Mouse (Mus musculus) intestine, postnatal 0 days (tissue): ENCODE results near the gene Ezh1. TPM values are rescaled to one million over a fixed set of nuclear protein-coding genes. Genes with fewer than 3 reads are reported as not detected.
A peak's percentile ranks its signal among the peaks of the same experiment; 100 is the strongest.

Source experiments
- ATAC-seq: fragments of 200-750 bp; cut with Nextera tagmentation; 2 replicates; pipeline ENCODE4 v1.8.0; 2017; ENCODE audit warnings: mild to moderate bottlenecking, moderate TSS enrichment, moderate library complexity
- H3K27ac ChIP-seq: fragments of 300-500 bp; sonication (generic); 2 replicates; pipeline ENCODE4 v1.5.1; 2014; ENCODE audit warnings: mild to moderate bottlenecking, low read depth, low read length, moderate library complexity
- H3K27me3 ChIP-seq: fragments of 300-500 bp; sonication (generic); replicated peaks from 2 replicates; pipeline ENCODE4 v1.6.1; 2014; ENCODE audit warnings: low read length, mixed read lengths; ENCODE audit not compliant: control insufficient read depth, insufficient read depth
- H3K36me3 ChIP-seq: fragments of 300-500 bp; sonication (generic); 2 replicates; pipeline ENCODE4 v1.6.1; 2014; ENCODE audit warnings: mild to moderate bottlenecking, moderate library complexity; ENCODE audit not compliant: control insufficient read depth, insufficient read depth
- H3K4me1 ChIP-seq: fragments of 300-500 bp; sonication (generic); replicated peaks from 2 replicates; pipeline ENCODE4 v1.6.1; 2014; ENCODE audit warnings: antibody characterized with exemption, low read length, mixed read lengths; ENCODE audit not compliant: control insufficient read depth, insufficient read depth
- H3K4me2 ChIP-seq: fragments of 300-500 bp; sonication (generic); replicated peaks from 2 replicates; pipeline ENCODE4 v1.6.1; 2014; ENCODE audit warnings: low read depth, mild to moderate bottlenecking, moderate library complexity
- H3K4me3 ChIP-seq: fragments of 300-500 bp; sonication (generic); 2 replicates; pipeline ENCODE4 v1.5.1; 2014; ENCODE audit warnings: low read depth, low read length
- H3K9ac ChIP-seq: fragments of 300-500 bp; sonication (generic); 2 replicates; pipeline ENCODE4 v1.6.1; 2014; ENCODE audit warnings: mild to moderate bottlenecking, low read depth, low read length
- H3K9me3 ChIP-seq: fragments of 300-500 bp; sonication (generic); 2 replicates; pipeline ENCODE4 v1.6.1; 2016; ENCODE audit warnings: mixed run types; ENCODE audit not compliant: control insufficient read depth
- CTCF ChIP-seq: sonication (generic); IDR thresholded peaks from 2 replicates; pipeline ENCODE4 v1.5.1; 2016; ENCODE audit warnings: low read depth, mild to moderate bottlenecking, control low read depth, antibody characterized with exemption, moderate library complexity
- WGBS: fragments of 180-500 bp; shearing (Covaris S2); extraction: QIAGEN DNeasy Blood & Tissue Kit; methylation state at CpG from one replicate; pipeline ENCODE4 v1.1.7; 2014; 5-methylcytosine and 5-hydroxymethylcytosine counted together
- polyA plus RNA-seq: library from polyadenylated mRNA; unstranded; fragments of >200 nt; fragmentation: Nextera tagmentation; extraction: Ambion mirVana; gene quantifications from 2 replicates; pipeline ENCODE4 v1.2.1, GENCODE M21; 2015

The Ezh1 gene
- polyA plus RNA-seq, 1 experiment from 2014 or later: 9.8 TPM

DNA sequence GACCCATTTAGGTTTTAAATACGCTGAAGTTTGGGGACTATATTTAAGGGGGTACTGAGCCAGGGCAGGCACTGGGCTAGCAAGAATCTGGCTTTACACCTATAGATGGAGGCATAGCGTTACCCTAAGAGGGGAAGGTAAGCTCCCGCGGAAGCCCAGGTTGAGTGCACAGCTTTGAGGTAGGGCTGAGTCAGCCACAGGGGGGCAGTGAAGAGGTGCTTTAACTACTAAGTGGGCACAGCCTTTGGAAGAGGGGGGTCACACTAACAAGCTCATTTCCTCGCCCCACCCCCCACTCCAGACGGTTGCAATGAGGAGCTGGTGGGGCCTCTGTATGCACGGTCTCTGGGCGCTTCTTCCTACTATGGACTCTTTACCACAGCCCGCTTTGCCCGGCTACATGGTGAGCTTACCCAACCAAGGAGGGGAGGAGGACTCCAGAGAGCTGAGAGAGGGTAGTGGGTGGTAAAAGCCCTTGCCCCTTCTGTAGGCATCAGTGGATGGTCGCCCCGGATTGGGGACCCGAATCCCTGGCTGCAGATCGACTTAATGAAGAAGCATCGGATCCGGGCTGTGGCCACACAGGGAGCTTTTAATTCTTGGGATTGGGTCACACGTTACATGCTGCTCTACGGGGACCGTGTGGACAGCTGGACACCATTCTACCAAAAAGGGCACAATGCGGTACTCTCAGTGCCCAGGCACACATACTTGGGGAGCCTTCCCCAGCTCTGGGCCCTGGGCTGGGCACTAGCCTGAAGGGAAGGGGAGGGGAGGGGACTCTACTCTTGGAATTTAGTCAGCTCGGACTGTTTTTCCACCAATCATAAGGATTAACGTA, 49.1 kb downstream of the Ezh1 start:
- no peak overlapping the region for H3K4me3 ChIP-seq
- no peak overlapping the region for H3K9ac ChIP-seq
- peak; percentile 73 for TF ChIP-seq CTCF

DNA sequence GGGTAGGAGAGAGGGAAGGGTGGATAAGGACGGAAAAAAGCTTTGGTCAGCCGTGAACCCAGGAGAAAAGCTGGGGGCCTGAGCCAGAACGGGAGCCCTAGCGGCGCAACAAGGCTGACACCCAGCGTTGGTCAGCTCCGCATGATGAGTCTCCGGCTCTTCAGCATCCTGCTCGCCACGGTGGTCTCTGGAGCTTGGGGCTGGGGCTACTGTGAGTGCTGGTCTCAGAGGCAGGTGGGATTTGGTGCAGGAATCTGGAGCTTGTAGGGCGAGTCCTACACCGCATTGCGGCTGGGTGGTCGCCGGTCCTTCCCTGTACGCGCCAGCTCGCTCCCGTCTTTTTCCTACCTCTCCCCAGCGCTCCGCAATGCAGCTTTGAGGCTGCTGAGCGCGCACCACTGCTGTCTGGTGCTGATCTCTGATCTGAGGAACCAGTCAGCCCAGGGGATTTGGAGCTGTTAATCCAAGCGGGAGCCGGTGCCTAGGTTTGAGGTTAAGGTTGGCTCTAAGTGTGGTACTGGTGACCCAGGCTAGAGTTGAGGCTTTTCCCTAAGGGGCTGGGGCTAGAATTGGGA, 50.1 kb downstream of the Ezh1 start:
- peak overlapping the region; percentile 60 for H3K4me2 ChIP-seq
- no peaks in the 10 kb centered on the region for H3K9me3 ChIP-seq
- H3K27me3 ChIP-seq: peaks cover 16% of the 10 kb centered on the region
- H3K36me3 ChIP-seq: no peaks in the 10 kb centered on the region
- ATAC-seq: no peak
- 1% methylated on average over 25 of the region's 25 CpGs for WGBS
- no peak overlapping the region for H3K27ac ChIP-seq
- H3K4me1 ChIP-seq: peaks cover 11% of the 10 kb centered on the region
- peak overlapping the region; percentile 20; the same call in 1 of the 2 replicates for H3K4me3 ChIP-seq
- peak overlapping the region; percentile 42 for H3K9ac ChIP-seq
- TF ChIP-seq CTCF: peak; percentile 57

More for the DNA sequence above, 49.1 kb downstream of the Ezh1 start:
- H3K4me2 ChIP-seq: peak overlapping the region; percentile 60
- H3K36me3 ChIP-seq: no peaks in the 10 kb centered on the region
- no peak overlapping the region for H3K27ac ChIP-seq
- 36% methylated on average over 22 of the region's 22 CpGs for WGBS
- ATAC-seq: no peak
- no peaks in the 10 kb centered on the region for H3K9me3 ChIP-seq
- peaks cover 16% of the 10 kb centered on the region for H3K27me3 ChIP-seq
- peaks cover 11% of the 10 kb centered on the region for H3K4me1 ChIP-seq

DNA sequence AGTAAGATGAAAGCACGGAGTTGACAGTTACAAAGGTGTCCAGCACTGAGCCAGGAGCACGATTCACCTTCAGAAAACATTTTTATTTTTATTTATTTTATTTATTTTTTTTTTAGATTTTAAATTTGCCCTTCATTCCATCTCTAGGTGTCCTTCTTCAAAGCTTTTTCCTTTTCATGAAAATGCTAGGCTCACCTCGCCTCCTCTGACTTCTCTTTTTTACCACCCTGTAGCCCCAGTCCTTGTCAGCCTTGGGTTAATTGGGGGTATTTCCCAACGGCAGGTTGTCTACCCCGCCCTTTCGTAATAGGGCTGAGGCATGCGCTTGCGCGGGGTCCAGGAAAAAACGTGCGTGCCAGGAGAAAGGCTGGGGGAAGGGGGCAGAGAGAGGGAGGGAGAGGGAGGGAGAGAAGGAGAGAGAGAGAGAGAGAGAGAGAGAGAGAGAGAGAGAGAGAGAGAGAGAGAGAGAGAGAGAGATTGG, 50.6 kb downstream of the Ezh1 start:
- Histone ChIP-seq H3K4me3 (peak overlapping the region; percentile 20; the same call in 1 of the 2 replicates), H3K9ac (peak overlapping the region; percentile 42; the same call in 1 of the 2 replicates), H3K9me3 (no peaks in the 10 kb centered on the region), H3K4me2 (peak overlapping the region; percentile 60), H3K27ac (no peak overlapping the region), H3K4me1 (peaks cover 11% of the 10 kb centered on the region), H3K27me3 (peaks cover 16% of the 10 kb centered on the region), H3K36me3 (no peaks in the 10 kb centered on the region)
- 10% methylated on average over 11 of the region's 11 CpGs for WGBS
- TF ChIP-seq CTCF: no peak
- ATAC-seq: no peak

DNA sequence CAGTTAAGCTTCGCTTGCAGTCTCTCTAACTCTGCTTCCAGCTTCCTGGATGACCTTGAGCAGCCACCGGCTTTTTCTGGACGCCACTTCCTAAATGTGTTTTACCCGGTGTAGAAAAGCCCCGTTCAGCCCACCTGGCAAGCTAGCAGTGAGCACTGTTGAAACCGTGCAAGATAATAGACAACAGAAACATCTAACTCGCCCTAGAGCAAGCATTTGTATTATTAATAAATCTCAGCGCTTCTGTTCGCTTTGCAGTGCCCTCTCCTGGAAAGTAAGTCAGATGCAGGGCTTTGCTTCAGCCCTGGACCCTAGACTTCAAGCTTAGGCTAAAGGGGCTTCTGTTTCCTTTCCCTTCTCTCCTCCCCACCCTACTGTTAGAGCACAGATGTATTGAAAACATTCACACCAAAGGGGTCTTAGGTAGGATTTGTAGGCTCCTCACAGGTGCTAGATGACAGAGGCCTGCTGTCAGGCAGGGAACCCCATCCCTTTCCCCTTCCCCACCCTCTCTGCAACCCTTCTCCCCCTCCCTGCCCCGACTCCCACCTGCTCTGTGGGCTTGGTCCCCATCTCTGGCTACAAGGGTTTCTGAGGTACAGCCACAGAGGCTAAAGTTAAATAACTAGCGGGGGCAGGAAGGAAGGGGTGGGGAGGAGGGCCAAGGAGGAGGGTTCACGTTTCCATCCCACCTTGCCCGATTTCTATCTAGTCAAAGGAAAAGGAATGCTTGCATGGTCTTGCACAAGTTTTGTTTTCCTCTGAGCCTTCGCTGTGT, 51.2 kb downstream of the Ezh1 start, which contains the start of gene Ccr10:
TSS of gene Ccr10 (minus strand) at position 593 of the 778 bp plus-strand sequence.
- H3K4me1 ChIP-seq: peaks cover 11% of the 10 kb centered on the region
- H3K4me3 ChIP-seq: peak within 1 kb of the TSS; percentile 28
- peak within 1 kb of the TSS; percentile 68 for H3K4me2 ChIP-seq
- peaks cover 12% of the 10 kb centered on the region for H3K27me3 ChIP-seq
- WGBS: 38% methylated on average over 14 of the region's 14 CpGs
- ATAC-seq: no peak
- H3K9ac ChIP-seq: peak within 1 kb of the TSS; percentile 42
- TF ChIP-seq CTCF: peak; percentile 65
- no peaks in the 10 kb centered on the region for H3K9me3 ChIP-seq
- H3K27ac ChIP-seq: no peak within 1 kb of the TSS
- H3K36me3 ChIP-seq: no peaks in the 10 kb centered on the region

DNA sequence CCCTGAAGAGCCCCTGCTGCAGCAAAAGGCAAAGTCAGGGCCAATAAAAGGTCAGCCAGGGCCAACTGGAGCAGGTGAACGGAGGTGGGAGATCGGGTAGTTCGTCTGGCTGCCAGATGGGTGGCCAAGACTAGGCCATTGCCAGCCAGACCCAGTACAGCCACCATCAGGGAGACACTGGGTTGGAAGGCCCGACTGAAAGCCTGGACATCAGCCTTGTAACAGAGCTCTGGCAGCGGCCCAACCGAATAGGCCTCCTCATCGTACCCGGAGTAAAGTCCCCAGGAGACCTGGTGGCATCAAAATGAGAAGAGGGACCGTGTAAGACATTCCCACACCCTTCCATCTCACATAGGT, 51.9 kb downstream of the Ezh1 start:
- H3K9ac ChIP-seq: peak overlapping the region; percentile 11; the same call in 1 of the 2 replicates
- H3K27me3 ChIP-seq: peaks cover 12% of the 10 kb centered on the region
- no peaks in the 10 kb centered on the region for H3K36me3 ChIP-seq
- H3K27ac ChIP-seq: no peak overlapping the region
- H3K4me2 ChIP-seq: peak overlapping the region; percentile 68
- H3K4me3 ChIP-seq: peak overlapping the region; percentile 28
- H3K9me3 ChIP-seq: no peaks in the 10 kb centered on the region
- no peak for ATAC-seq
- peaks cover 16% of the 10 kb centered on the region for H3K4me1 ChIP-seq
- 45% methylated on average over 9 of the region's 9 CpGs for WGBS
- TF ChIP-seq CTCF: no peak
